Mouse (Mus musculus) cerebellum, postnatal 25 days (tissue): ENCODE data around the gene Dcaf17.

ENCODE experiments used
- DNase-seq, 2 experiments: peaks; one replicate each; pipeline ENCODE4 v3.0.0; 2021; ENCODE audit warnings: mixed read lengths in 2 of 2

Gene Dcaf17

DNA sequence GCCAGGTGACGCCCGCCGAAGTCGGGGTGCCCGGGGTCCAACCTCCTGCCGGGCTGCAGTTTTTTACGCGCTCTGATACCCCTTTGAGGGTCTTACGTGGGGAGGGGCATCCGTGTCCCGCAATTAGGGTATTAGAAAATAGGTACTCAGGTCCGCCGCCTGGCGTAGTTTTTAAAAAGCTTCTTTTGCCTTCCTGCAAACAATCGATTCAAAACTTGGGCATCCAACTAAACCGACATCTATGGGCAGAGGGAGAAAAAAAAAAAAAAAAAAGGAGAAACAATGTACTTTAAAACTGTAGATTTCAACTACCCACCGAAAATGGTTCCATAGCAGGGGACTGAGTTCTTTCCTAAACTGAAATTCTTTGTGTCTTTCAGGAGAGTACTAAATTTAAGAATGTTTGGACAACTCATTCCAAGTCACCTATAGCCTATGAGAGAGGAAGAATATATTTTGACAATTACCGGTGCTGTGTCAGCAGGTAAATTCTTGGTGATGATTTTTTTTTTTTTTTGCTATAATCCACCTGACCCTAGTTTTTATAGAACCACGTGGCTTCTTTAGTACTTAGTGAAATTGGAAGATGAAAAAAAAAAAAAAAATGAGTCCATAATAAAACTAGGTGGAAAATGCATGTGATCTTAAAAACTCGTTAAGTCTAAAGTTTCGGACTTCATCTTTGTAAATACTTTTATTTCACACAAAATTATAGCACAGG lies 1.1 kb downstream of the Dcaf17 start:
- no peak for DNase-seq

- no peak for DNase-seq
Measured at GRCm38 (mm10) chr2:71071601-71072000, 16.5 kb downstream of the Dcaf17 start.

- no peak for DNase-seq
Measured at GRCm38 (mm10) chr2:71073330-71073729, 18.2 kb downstream of the Dcaf17 start.

DNA sequence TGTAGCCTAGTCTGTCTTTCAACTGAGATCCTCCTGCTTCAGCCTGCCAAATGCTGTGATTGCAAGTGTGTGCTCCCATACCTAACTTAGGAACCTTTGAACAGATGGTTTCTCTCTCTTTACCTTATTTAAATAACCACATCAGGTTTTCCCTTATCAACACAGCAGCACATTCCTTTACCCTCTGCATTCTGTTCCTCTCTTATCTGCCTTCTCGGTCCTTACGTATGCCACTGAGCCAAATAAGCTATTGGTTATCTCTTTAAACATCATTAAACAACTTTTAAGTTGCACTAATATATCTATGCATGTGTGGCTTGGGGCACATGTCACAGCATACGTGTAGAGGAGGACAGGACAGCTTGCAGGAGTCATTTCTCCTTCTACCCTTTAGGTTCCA lies 18.7 kb downstream of the Dcaf17 start:
- DNase-seq = no peak

- no peak for DNase-seq
Measured at GRCm38 (mm10) chr2:71082416-71082815, 27.3 kb downstream of the Dcaf17 start.

GRCm38 (mm10) chr2:71083454-71084193 lies 28.5 kb downstream of the Dcaf17 start:
- DNase-seq = no peak

DNA sequence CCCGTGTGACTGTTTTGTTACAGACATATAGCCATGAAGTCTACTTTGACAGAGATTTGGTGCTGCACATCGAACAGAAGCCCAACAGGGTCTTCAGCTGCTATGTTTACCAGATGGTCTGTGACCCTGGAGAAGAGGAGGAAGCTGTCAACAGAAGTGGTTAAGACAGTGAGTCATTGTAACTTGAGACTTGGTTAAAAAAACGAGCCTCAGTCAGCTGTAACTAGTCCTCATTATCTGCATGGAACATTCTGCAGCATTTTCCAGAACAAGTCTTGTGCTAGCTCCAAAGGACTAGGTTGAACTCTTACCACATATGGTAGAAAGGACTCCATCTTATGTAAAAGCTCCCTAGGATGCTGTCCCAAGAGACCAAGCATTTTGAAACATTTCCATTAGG lies 34.6 kb downstream of the Dcaf17 start:
- DNase-seq = no peak

- no peak for DNase-seq
Measured at GRCm38 (mm10) chr2:71090660-71091445, 35.7 kb downstream of the Dcaf17 start.

- DNase-seq = no peak
Measured at GRCm38 (mm10) chr2:71096170-71096569, 41.0 kb downstream of the Dcaf17 start.

DNA sequence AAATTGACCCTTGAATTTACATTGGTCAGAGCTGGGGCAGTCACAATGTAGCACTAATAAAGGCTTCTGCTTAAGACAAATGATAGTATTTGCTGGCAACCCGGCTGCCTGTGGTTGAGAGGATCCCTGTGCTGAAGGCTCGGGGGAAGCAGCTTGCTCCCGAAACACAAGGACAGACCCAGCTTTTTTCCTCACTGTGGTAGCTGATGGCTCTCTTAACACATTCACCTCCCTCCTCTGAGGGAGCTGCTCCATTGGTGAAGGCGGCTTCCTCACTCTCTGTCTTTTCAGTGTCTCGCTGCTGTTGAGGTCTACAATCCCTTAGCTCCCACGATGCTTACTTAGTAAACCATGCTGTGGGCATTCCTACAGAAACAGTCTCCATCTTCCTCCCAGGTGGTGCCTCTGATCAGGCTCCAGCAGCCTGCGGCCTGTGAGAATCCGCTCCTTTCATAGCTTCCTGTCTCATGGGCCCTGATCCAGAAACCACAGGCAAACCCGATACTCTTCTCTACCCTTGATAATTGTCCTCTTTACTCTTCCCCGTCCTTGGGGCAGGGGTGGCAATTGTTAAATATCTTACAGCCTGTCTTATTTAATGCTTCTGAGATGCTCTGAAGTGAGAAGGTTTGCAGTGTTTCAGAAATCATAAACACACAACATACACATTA lies 47.6 kb downstream of the Dcaf17 start:
- DNase-seq = peak in 1 of 2 experiments; percentile 17

DNA sequence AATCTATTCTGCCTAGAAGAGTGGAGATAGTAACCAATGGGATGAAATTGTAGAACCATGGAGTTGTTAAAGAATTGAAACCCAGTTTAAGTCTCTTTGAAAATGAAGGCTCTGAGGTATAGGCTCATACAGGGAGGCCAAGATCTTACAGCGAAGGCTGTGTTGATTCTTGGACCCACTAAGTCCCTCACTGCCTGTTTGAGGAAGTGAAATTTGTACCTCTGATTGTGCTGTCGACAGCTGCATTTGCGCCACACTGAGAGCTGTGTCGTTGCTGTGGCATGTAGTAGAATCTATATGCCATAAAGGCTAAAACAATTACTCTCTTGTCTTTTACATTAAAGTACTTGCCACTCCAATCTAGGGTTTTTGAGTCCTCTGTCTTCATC lies 48.2 kb downstream of the Dcaf17 start:
- DNase-seq = no peak

- DNase-seq = no peak
Measured at GRCm38 (mm10) chr2:71104696-71105095, 49.6 kb downstream of the Dcaf17 start.

DNA sequence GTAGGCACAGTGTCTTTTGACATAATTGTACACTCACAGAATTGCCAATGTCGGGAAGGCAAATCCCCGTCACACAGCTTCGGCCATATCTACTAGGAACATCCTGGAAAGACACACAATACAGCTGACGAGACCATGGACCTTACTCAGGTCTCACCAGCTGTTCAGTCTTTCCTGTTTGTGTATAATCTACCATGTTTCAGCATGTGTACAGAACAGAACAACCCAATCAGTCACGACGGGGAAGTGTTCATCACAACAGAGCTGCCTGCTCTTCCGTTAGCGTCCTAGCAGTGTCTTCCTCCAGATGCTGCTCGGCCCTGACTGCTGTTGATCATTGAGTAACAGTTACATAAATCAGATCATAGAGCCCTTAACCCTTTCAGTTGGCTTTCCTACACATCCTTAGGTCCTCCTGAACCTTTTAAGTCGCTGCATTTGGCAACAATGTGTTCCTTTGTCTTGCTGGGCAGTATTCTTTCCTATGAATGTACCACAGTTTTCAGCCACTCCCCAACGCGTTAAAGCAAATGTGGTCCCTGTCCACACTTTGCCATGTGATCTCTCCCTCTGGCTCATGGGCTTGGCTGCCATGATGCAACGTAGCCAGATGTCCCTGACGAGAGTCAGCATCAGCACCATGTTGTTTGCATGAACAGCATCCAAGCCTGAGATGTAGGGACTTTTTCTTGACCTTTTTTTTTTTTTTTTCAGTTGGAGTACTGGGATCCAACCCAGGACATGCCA lies 50.5 kb downstream of the Dcaf17 start:
- DNase-seq = no peak

DNA sequence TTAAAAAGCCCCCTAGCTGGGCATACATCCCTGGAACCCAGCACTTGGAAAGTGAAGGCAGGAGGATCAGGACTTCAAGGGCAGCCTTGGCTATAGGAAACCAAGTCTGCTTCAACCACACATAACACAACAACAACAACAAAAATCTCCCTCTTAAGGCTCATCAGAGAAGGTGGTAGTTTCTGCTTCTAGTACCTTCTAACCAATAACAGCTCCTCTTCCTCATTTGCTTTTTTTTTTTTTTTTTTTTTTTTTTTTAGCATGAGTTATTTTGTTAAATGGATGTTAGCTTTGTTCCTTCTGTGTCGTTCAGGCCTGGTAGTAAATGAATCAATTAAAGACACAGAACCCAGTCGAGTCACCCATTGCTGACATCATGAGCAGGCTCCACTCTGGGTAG lies 52.1 kb downstream of the Dcaf17 start:
- DNase-seq = no peak

DNA sequence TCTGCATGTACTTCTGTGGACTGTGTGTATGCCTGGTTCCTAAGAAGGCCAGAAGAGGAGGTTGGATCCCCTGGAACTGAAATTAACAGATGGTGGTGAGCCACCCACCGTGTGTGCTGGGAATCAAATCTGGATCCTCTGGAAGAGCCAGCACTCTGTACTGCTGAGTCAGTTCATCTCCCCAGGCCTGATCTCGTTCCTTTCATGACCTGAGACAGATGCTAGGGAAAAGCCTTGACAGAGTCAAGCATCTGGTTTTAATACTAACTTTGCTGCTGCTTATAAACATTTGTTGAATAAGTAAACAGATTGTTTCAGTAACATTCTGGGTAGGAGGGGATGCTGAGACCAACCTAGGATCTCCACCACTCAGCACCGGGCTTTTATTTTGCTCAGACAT lies 53.4 kb downstream of the Dcaf17 start:
- no peak for DNase-seq

GRCm38 (mm10) chr2:71113489-71114171 lies 58.5 kb downstream of the Dcaf17 start:
- DNase-seq = no peak

GRCm38 (mm10) chr2:71116151-71116550 lies 61.0 kb downstream of the Dcaf17 start:
- DNase-seq = no peak

GRCm38 (mm10) chr2:71117797-71118708 lies 62.9 kb downstream of the Dcaf17 start, which contains the start of gene Cybrd1:
Gene Cybrd1 (plus strand): TSS chr2:71117923.
- DNase-seq = peak; percentile 16 to 39

- no peak for DNase-seq
Measured at GRCm38 (mm10) chr2:71120844-71121243, 65.7 kb downstream of the Dcaf17 start.

- no peak for DNase-seq
Measured at GRCm38 (mm10) chr2:71121406-71121805, 66.3 kb downstream of the Dcaf17 start.
